Mouse (Mus musculus) erythroblast, embryonic 14.5 days (primary cell): ENCODE data around the gene Snapc4. TPM values are rescaled to one million over a fixed set of nuclear protein-coding genes. Genes with fewer than 3 reads are reported as not detected.

Experiments
- H3K27me3 ChIP-seq: 2 replicates; pipeline ENCODE4 v1.6.1; 2012; ENCODE audit warnings: inconsistent platforms; ENCODE audit not compliant: control insufficient read depth
- H3K36me3 ChIP-seq: 2 replicates; pipeline ENCODE4 v1.6.1; 2012; ENCODE audit warnings: mild to moderate bottlenecking, inconsistent platforms; ENCODE audit not compliant: control insufficient read depth
- H3K4me1 ChIP-seq: 2 replicates; pipeline ENCODE4 v1.6.1; 2012; ENCODE audit warnings: inconsistent platforms; ENCODE audit not compliant: control insufficient read depth
- H3K4me3 ChIP-seq: replicated peaks from 2 replicates; pipeline ENCODE3; 2012; ENCODE audit warnings: moderate library complexity, mild to moderate bottlenecking, inconsistent platforms
- H3K9me3 ChIP-seq: 2 replicates; pipeline ENCODE4 v1.6.1; 2012; ENCODE audit warnings: low read length, inconsistent platforms, mixed read lengths; ENCODE audit not compliant: control insufficient read depth
- GATA1 ChIP-seq: IDR thresholded peaks from 2 replicates; pipeline ENCODE4 v1.6.1; 2012; ENCODE audit warnings: low read length, inconsistent platforms, mixed read lengths
- TAL1 ChIP-seq: IDR thresholded peaks from 3 replicates; pipeline ENCODE4 v1.6.1; 2012; ENCODE audit warnings: low read length, inconsistent platforms, mixed read lengths
- polyA plus RNA-seq: library from polyadenylated mRNA; stranded (reverse); fragments of >175 nt; gene quantifications from 2 replicates; pipeline ENCODE4 v1.2.3, GENCODE M21; 2012

Gene Snapc4
- polyA plus RNA-seq, 1 experiment, result 1.6 TPM

DNA sequence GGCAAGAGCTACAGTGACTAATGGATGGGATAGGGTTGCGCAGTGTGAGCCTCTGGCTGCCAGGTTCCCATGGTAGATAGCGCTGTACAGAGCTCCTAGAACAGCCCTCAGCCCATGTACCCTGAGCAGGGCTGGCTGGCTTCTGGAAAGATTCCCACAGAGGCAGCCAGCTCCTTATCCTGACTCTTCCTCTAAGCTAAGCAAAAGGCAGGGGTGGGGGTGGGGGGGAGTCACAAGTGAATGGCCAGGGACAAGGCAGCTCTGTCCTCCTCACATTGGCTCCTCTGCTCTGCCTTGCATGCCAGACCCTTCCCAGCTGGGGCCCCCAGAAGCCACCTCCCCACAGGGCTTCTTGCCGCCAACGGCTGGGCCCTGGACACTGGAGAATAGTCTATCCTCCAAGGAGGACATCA lies 50.4 kb downstream of the Snapc4 start:
- Histone ChIP-seq H3K36me3 (no peaks in the 10 kb centered on the region), H3K9me3 (no peaks in the 10 kb centered on the region), H3K27me3 (no peaks in the 10 kb centered on the region), H3K4me1 (peaks cover 3% of the 10 kb centered on the region), H3K4me3 (no peak overlapping the region)
- no peak for TF ChIP-seq TAL1
- TF ChIP-seq GATA1, result no peak

DNA sequence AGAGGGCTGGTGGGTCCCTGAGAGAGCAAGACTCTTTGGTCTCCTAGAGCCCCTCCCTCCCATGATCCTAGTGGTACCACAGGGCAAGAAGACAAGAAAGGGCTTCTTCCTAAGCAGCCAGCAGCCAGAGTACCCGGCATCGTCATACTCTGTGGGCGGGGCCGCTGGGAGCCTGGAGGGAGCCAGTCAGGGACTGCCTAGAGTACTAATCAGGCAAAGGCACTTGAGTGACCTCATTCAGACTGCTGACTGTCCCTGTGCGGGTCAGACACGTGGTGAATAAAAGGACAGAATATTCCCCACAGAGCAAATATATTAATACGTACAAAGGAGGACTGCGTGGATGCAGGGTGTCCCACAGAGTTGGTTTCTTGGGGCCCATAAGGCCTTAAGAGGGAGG lies 51.1 kb downstream of the Snapc4 start:
- Histone ChIP-seq H3K9me3 (no peaks in the 10 kb centered on the region), H3K27me3 (no peaks in the 10 kb centered on the region), H3K4me1 (peaks cover 3% of the 10 kb centered on the region), H3K4me3 (no peak overlapping the region), H3K36me3 (no peaks in the 10 kb centered on the region)
- TF ChIP-seq GATA1 (no peak), TAL1 (no peak)

GRCm38 (mm10) chr2:26327852-26328251 lies 52.6 kb downstream of the Snapc4 start:
- no peaks in the 10 kb centered on the region for H3K27me3 ChIP-seq
- H3K4me3 ChIP-seq, result no peak overlapping the region
- TF ChIP-seq GATA1, result no peak
- H3K36me3 ChIP-seq, result no peaks in the 10 kb centered on the region
- peaks cover 3% of the 10 kb centered on the region for H3K4me1 ChIP-seq
- H3K9me3 ChIP-seq, result no peaks in the 10 kb centered on the region

DNA sequence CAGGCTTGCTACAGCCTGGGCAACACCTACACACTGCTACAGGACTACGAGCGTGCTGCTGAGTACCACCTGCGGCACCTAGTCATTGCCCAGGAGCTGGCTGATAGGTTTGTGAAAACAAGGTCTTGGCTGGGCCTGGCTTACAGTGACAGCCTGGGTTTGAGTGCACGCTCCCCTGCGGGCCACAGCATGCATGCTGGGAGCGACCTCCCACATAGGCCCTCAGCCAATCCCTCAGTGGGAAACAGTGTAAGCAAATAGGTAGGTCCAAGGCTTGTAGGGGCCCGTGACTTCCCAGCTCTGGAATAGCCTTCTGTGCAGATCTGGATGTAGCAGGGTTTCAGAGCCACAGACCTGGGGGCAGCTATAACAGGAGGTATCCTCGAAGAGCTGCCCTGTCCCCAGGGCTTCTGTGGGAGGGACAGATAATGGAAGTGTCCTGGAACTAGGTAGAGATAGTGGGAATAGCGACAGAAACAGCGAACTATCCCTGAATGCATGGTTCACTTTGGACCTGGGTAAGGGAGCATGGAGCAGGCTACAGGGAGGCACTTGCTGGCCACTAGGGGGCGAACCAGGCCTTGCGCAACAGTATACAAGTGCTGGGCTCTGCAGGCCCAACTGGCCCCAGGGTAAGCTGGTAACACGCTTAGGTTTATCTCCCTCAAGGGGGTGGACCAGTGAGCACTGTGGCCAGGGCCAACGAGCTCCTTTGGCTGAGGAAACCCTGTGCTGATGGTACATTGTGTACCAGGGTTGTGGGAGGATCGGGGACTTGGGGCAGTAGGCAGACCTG lies 54.9 kb downstream of the Snapc4 start:
- H3K27me3 ChIP-seq, result no peaks in the 10 kb centered on the region
- H3K36me3 ChIP-seq, result no peaks in the 10 kb centered on the region
- H3K4me1 ChIP-seq, result peaks cover 3% of the 10 kb centered on the region
- TF ChIP-seq GATA1, result no peak
- TF ChIP-seq TAL1, result no peak
- no peaks in the 10 kb centered on the region for H3K9me3 ChIP-seq
- no peak overlapping the region for H3K4me3 ChIP-seq

DNA sequence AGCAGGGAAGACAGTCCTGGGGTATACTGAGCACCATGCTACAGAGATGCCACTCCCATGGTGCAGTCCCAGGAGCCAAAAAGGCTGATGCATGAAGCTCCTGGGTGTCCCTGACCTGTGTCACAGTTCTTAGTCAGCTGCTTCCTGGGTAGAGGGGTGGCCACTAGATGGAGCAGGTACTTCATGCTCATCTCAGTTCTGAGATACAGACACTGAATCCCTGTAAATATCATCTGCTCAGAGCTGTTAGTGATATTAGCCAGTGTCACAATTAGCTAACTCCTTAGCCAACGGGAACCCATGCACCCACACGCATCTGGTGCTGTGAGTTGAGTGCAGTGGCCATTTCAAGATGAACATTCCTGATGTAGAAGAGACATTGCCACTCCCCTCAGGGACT lies 55.5 kb downstream of the Snapc4 start:
- TF ChIP-seq TAL1 (no peak), GATA1 (no peak)
- no peak overlapping the region for H3K4me3 ChIP-seq
- peaks cover 3% of the 10 kb centered on the region for H3K4me1 ChIP-seq
- no peaks in the 10 kb centered on the region for H3K36me3 ChIP-seq
- no peaks in the 10 kb centered on the region for H3K9me3 ChIP-seq
- H3K27me3 ChIP-seq, result no peaks in the 10 kb centered on the region

- H3K4me1 ChIP-seq, result no peaks in the 10 kb centered on the region
- TF ChIP-seq GATA1 (no peak), TAL1 (no peak)
- no peaks in the 10 kb centered on the region for H3K9me3 ChIP-seq
- no peaks in the 10 kb centered on the region for H3K36me3 ChIP-seq
- H3K4me3 ChIP-seq, result no peak overlapping the region
- no peaks in the 10 kb centered on the region for H3K27me3 ChIP-seq
Observed at GRCm38 (mm10) chr2:26323589-26324325, 56.7 kb downstream of the Snapc4 start.

- TF ChIP-seq TAL1 (no peak), GATA1 (no peak)
- no peak overlapping the region for H3K4me3 ChIP-seq
- H3K36me3 ChIP-seq, result no peaks in the 10 kb centered on the region
- peaks cover 15% of the 10 kb centered on the region for H3K27me3 ChIP-seq
- H3K9me3 ChIP-seq, result no peaks in the 10 kb centered on the region
- peaks cover 6% of the 10 kb centered on the region for H3K4me1 ChIP-seq
Observed at GRCm38 (mm10) chr2:26320245-26321185, 59.9 kb downstream of the Snapc4 start.

GRCm38 (mm10) chr2:26319519-26320244 lies 60.8 kb downstream of the Snapc4 start:
- TF ChIP-seq GATA1, result no peak
- no peak for TF ChIP-seq TAL1
- H3K4me3 ChIP-seq, result no peak overlapping the region
- peaks cover 22% of the 10 kb centered on the region for H3K27me3 ChIP-seq
- peaks cover 10% of the 10 kb centered on the region for H3K4me1 ChIP-seq
- H3K36me3 ChIP-seq, result no peaks in the 10 kb centered on the region
- no peaks in the 10 kb centered on the region for H3K9me3 ChIP-seq
